Mouse (Mus musculus) limb, embryonic 10.5 days (tissue): ENCODE results near the gene Ccer2. TPM values are rescaled to one million over a fixed set of nuclear protein-coding genes. Genes with fewer than 3 reads are reported as not detected.

Source experiments
- DNase-seq: peaks from one replicate; pipeline ENCODE4 v3.0.0-alpha.2; 2017; ENCODE audit warnings: low spot score
- H3K27ac ChIP-seq: fragments of 300-500 bp; sonication (generic); 2 replicates; pipeline ENCODE4 v1.5.1; 2016; ENCODE audit warnings: mild to moderate bottlenecking
- H3K27me3 ChIP-seq: fragments of 300-500 bp; sonication (generic); 2 replicates; pipeline ENCODE4 v1.6.1; 2016; ENCODE audit warnings: low read depth, mild to moderate bottlenecking; ENCODE audit not compliant: poor library complexity, severe bottlenecking
- H3K36me3 ChIP-seq: fragments of 300-500 bp; sonication (generic); 2 replicates; pipeline ENCODE4 v1.6.1; 2016; ENCODE audit warnings: mild to moderate bottlenecking, moderate library complexity
- H3K4me1 ChIP-seq: fragments of 300-500 bp; sonication (generic); 2 replicates; pipeline ENCODE4 v1.6.1; 2016
- H3K4me3 ChIP-seq: fragments of 300-500 bp; sonication (generic); 2 replicates; pipeline ENCODE4 v1.5.1; 2016; ENCODE audit warnings: mild to moderate bottlenecking, moderate library complexity
- H3K9me3 ChIP-seq: fragments of 300-500 bp; sonication (generic); replicated peaks from 2 replicates; pipeline ENCODE4 v1.6.1; 2016; ENCODE audit warnings: mild to moderate bottlenecking
- WGBS: fragments of 180-500 bp; shearing (Covaris S2); methylation state at CpG from one replicate; pipeline ENCODE4 v1.1.7; 2016; 5-methylcytosine and 5-hydroxymethylcytosine counted together
- polyA plus RNA-seq: library from polyadenylated mRNA; unstranded; fragments of >200 nt; fragmentation: Nextera tagmentation; extraction: Ambion mirVana; gene quantifications from 2 replicates; pipeline ENCODE4 v1.2.1, GENCODE M21; 2016

The Ccer2 gene
- polyA plus RNA-seq, result not detected in 2 replicates

DNA sequence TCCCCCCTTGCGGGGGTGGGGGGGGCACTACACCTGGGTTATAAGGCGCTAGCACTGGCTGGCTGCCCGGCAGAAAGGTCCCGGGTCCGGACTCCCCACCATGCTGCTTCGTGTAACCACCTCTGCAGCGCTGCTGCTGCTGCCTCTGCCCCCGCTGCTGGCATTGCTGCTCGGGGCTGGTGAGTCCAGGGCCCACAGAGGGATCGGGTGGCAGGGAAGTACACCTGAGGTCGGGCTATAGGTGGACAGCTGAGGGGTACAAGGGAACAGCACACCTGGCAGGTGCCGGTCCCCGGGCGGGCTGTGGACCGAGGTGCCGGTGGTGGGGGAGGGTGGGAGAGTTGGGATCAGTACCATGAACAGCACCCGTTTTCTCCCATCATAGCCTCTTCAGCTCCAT lies at the start of gene Ccer2:
TSS of gene Ccer2 (plus strand) at position 96 of the 400 bp plus-strand sequence.
- peak within 1 kb of the TSS; percentile 25; the same call in 1 of the 2 replicates for H3K4me3 ChIP-seq
- peaks cover 24% of the 10 kb centered on the region for H3K27me3 ChIP-seq
- no peaks in the 10 kb centered on the region for H3K9me3 ChIP-seq
- peaks cover 10% of the 10 kb centered on the region for H3K4me1 ChIP-seq
- no peak within 1 kb of the TSS for H3K27ac ChIP-seq
- peaks cover 64% of the 10 kb centered on the region for H3K36me3 ChIP-seq
- peak; percentile 47 for DNase-seq
- 4% methylated on average over 17 of the region's 17 CpGs for WGBS

- Histone ChIP-seq H3K36me3 (no peaks in the 10 kb centered on the region), H3K27ac (no peak overlapping the region), H3K27me3 (no peaks in the 10 kb centered on the region), H3K9me3 (no peaks in the 10 kb centered on the region), H3K4me1 (0 out of 2 replicates have a peak, but pooled peaks cover 4% of the 10 kb centered on the region), H3K4me3 (no peak overlapping the region)
- DNase-seq, result no peak
Observed at GRCm38 (mm10) chr7:28709454-28709853, 46.5 kb upstream of the Ccer2 start.

DNA sequence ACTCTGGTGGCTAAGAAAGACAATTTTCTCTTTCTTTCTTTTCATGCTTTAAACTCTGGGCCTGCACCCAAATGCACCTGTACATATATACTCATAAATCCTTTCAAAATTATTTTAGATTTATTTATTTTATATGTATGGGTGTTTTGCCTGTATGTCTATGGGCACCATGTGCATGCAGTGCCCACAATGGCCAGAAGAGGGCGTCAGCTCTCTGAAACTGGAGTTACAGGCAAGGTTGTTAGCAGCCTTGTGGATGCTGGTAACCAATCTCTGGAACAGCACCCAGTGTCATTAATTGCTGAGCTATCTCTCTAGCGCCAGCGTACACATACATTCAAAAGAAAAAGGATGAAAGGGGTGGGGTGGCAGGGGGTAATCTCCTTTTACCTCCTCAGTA lies 45.0 kb upstream of the Ccer2 start:
- H3K27me3 ChIP-seq, result no peaks in the 10 kb centered on the region
- H3K4me1 ChIP-seq, result peaks cover 11% of the 10 kb centered on the region
- no peaks in the 10 kb centered on the region for H3K9me3 ChIP-seq
- H3K36me3 ChIP-seq, result no peaks in the 10 kb centered on the region
- 70% methylated on average over 3 of the region's 3 CpGs for WGBS
- no peak overlapping the region for H3K4me3 ChIP-seq
- no peak for DNase-seq
- no peak overlapping the region for H3K27ac ChIP-seq

DNA sequence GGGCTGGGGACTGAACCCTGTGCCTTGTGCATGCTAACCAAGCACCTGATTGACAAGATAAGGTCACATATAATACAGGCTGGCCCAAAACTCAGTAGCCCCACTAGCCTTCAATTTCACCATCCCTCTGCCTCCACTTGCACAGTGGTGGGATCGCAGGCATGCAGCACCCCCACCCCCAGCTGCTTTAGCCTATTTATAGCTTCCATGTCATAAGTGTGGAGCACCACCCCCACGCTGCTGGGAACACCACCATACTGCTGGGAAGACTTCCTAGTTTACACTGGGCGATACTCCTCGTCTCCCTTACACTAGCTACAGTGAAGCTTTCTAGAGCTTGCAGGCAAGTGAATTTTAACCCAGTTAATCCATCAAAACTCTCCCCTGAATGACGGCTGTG lies 41.3 kb upstream of the Ccer2 start:
- H3K4me3 ChIP-seq, result no peak overlapping the region
- H3K9me3 ChIP-seq, result no peaks in the 10 kb centered on the region
- peaks cover 33% of the 10 kb centered on the region for H3K4me1 ChIP-seq
- H3K27ac ChIP-seq, result no peak overlapping the region
- WGBS, result 88% methylated on average over 5 of the region's 5 CpGs
- no peaks in the 10 kb centered on the region for H3K27me3 ChIP-seq
- H3K36me3 ChIP-seq, result no peaks in the 10 kb centered on the region
- no peak for DNase-seq

DNA sequence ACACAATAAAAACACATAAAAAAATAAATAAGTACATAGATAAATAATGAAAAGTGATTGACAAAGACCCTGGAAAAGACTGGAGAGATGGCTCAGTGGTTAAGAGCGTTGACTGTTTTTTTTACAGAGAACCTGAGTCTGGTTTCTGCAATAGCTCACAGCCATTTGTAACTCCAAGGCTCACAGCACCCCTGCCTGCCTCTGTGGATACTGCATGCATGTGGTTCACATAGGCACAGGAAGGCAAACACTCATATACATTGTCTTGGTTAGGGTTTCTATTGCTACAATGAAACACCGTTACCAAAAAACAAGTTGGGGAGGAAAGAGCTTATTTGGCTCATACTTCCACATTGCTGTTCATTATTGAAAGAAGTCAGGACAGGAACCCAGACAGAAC lies 40.4 kb upstream of the Ccer2 start:
- H3K4me1 ChIP-seq, result peaks cover 31% of the 10 kb centered on the region
- H3K27ac ChIP-seq, result no peak overlapping the region
- no peak for DNase-seq
- H3K36me3 ChIP-seq, result no peaks in the 10 kb centered on the region
- 96% methylated on average over 2 of the region's 2 CpGs for WGBS
- H3K9me3 ChIP-seq, result no peaks in the 10 kb centered on the region
- H3K27me3 ChIP-seq, result no peaks in the 10 kb centered on the region
- H3K4me3 ChIP-seq, result no peak overlapping the region

GRCm38 (mm10) chr7:28716590-28717281 lies 39.2 kb upstream of the Ccer2 start, which contains the start of gene Fbxo17:
TSS of gene Fbxo17 (plus strand) at chr7:28716804.
- 4% methylated on average over 36 of the region's 36 CpGs for WGBS

GRCm38 (mm10) chr7:28717726-28718125 lies 38.2 kb upstream of the Ccer2 start:
- no peak overlapping the region for H3K27ac ChIP-seq
- H3K4me1 ChIP-seq, result peaks cover 31% of the 10 kb centered on the region
- H3K36me3 ChIP-seq, result no peaks in the 10 kb centered on the region
- no peak for DNase-seq
- H3K9me3 ChIP-seq, result no peaks in the 10 kb centered on the region
- H3K4me3 ChIP-seq, result no peak overlapping the region
- no peaks in the 10 kb centered on the region for H3K27me3 ChIP-seq
- 92% methylated on average over 10 of the region's 10 CpGs for WGBS

More at GRCm38 (mm10) chr7:28716590-28717281, 39.2 kb upstream of the Ccer2 start, which contains the start of gene Fbxo17:
- Histone ChIP-seq H3K36me3 (no peaks in the 10 kb centered on the region), H3K4me1 (peaks cover 31% of the 10 kb centered on the region), H3K9me3 (no peaks in the 10 kb centered on the region), H3K4me3 (peak within 1 kb of the TSS; percentile 64), H3K27me3 (no peaks in the 10 kb centered on the region), H3K27ac (peak within 1 kb of the TSS; percentile 89)
- peak; percentile 88 for DNase-seq

- 59% methylated on average over 4 of the region's 4 CpGs for WGBS
- no peak overlapping the region for H3K27ac ChIP-seq
- no peak overlapping the region for H3K4me3 ChIP-seq
- H3K27me3 ChIP-seq, result no peaks in the 10 kb centered on the region
- DNase-seq, result no peak
- H3K4me1 ChIP-seq, result peaks cover 31% of the 10 kb centered on the region
- H3K9me3 ChIP-seq, result no peaks in the 10 kb centered on the region; the same call in 1 of the 2 replicates
- peaks cover 2% of the 10 kb centered on the region; the same call in 1 of the 2 replicates for H3K36me3 ChIP-seq
Observed at GRCm38 (mm10) chr7:28719159-28719558, 36.8 kb upstream of the Ccer2 start.

DNA sequence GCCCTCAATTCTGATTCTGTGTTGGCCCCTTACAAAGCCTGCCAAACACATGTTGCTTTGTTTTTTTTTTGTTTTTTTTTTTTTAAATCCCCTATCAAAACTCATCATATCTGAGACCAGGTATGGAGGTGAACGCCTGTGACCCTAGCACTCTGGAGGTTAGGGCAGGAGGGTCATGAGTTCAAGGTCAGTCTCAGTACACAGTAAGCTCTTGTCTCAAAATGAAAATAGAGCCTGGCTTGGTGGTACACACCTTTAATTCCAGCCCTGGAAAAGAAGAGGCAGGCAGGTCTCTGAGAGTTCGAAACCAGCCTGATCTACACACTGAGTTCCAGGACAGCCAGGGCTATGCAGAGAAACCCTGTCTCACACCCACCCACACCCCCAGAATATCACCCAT lies 36.3 kb upstream of the Ccer2 start:
- no peaks in the 10 kb centered on the region for H3K27me3 ChIP-seq
- H3K9me3 ChIP-seq, result no peaks in the 10 kb centered on the region; the same call in 1 of the 2 replicates
- no peak overlapping the region for H3K27ac ChIP-seq
- H3K4me1 ChIP-seq, result peaks cover 27% of the 10 kb centered on the region
- peaks cover 7% of the 10 kb centered on the region for H3K36me3 ChIP-seq
- 89% methylated on average over 2 of the region's 2 CpGs for WGBS
- H3K4me3 ChIP-seq, result no peak overlapping the region
- DNase-seq, result no peak

- no peaks in the 10 kb centered on the region for H3K27me3 ChIP-seq
- WGBS, result 74% methylated on average over 3 of the region's 3 CpGs
Observed at GRCm38 (mm10) chr7:28720753-28721537, 35.0 kb upstream of the Ccer2 start.

GRCm38 (mm10) chr7:28722079-28722478 lies 33.9 kb upstream of the Ccer2 start:
- no peak overlapping the region for H3K27ac ChIP-seq
- WGBS, result 92% methylated on average over 7 of the region's 7 CpGs
- peaks cover 17% of the 10 kb centered on the region for H3K36me3 ChIP-seq
- H3K27me3 ChIP-seq, result no peaks in the 10 kb centered on the region
- H3K9me3 ChIP-seq, result no peaks in the 10 kb centered on the region; the same call in 1 of the 2 replicates
- no peak overlapping the region for H3K4me3 ChIP-seq
- H3K4me1 ChIP-seq, result peaks cover 12% of the 10 kb centered on the region
- DNase-seq, result no peak

More at GRCm38 (mm10) chr7:28720753-28721537, 35.0 kb upstream of the Ccer2 start:
- peaks cover 17% of the 10 kb centered on the region for H3K36me3 ChIP-seq
- H3K9me3 ChIP-seq, result no peaks in the 10 kb centered on the region; the same call in 1 of the 2 replicates
- no peak overlapping the region for H3K27ac ChIP-seq
- DNase-seq, result no peak
- H3K4me3 ChIP-seq, result no peak overlapping the region
- peaks cover 23% of the 10 kb centered on the region for H3K4me1 ChIP-seq

DNA sequence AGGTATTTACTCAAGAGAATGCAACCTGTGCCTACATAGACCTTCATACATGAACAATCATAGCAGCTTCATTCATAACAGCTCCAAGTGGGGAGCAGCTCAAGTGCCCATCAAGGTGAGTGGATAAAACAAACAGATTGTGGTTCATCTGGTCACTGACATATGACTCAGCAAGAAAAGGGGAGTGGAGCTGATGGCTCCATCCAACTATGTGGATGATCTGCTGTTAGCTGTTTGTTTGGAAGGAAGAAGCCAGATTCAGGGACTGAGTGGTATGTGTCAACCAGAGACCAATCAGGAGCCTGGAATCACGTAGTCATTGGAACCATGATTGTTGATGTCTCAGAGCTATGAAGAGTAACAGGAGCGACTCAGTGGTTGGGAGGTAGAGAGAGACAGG lies 31.4 kb upstream of the Ccer2 start:
- 92% methylated on average over 2 of the region's 2 CpGs for WGBS
- H3K4me1 ChIP-seq, result no peaks in the 10 kb centered on the region; the same call in 1 of the 2 replicates
- H3K4me3 ChIP-seq, result no peak overlapping the region
- DNase-seq, result no peak
- H3K36me3 ChIP-seq, result peaks cover 17% of the 10 kb centered on the region
- no peak overlapping the region for H3K27ac ChIP-seq
- no peaks in the 10 kb centered on the region for H3K27me3 ChIP-seq
- H3K9me3 ChIP-seq, result no peaks in the 10 kb centered on the region; the same call in 1 of the 2 replicates

DNA sequence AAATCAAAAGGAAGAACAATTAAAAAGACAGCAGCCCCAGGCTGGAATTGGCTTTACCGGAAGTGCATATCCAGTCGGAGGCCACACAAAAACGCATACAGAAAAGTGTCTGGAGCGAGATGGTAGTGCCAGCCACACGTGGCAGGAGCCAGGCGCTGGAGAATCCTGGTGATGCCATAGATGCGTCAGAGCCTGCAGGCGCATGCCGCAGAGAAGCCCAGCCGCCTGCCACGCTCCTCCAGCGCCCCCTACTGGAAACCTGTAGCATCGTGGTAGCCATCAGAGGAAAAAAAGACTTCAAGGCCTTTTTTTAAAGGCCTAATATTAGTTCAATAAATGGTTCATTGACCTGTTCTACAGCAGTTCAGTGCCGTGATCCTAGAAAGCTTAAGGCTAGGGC lies 29.4 kb upstream of the Ccer2 start:
- H3K36me3 ChIP-seq, result peaks cover 26% of the 10 kb centered on the region
- no peaks in the 10 kb centered on the region; the same call in 1 of the 2 replicates for H3K4me1 ChIP-seq
- peak; percentile 89 for DNase-seq
- H3K9me3 ChIP-seq, result no peaks in the 10 kb centered on the region; the same call in 1 of the 2 replicates
- H3K27me3 ChIP-seq, result peaks cover 8% of the 10 kb centered on the region; the same call in 1 of the 2 replicates
- no peak overlapping the region for H3K27ac ChIP-seq
- H3K4me3 ChIP-seq, result no peak overlapping the region
- WGBS, result 11% methylated on average over 14 of the region's 14 CpGs
